Mouse (Mus musculus) splenic B cell, adult 2 months (primary cell): ENCODE data around the gene Rbms3.

Source experiments
- DNase-seq: peaks from one replicate; pipeline ENCODE4 v3.0.0-alpha.2; 2011; ENCODE audit warnings: low read depth, low spot score
- H3K27me3 ChIP-seq: 2 replicates; pipeline ENCODE4 v1.6.1; 2012; ENCODE audit warnings: mild to moderate bottlenecking, low read length, moderate library complexity, mixed read lengths; ENCODE audit not compliant: control insufficient read depth, poor library complexity, insufficient read depth, severe bottlenecking
- H3K36me3 ChIP-seq: 2 replicates; pipeline ENCODE4 v1.6.1; 2012; ENCODE audit warnings: mild to moderate bottlenecking, low read length, moderate library complexity, mixed read lengths; ENCODE audit not compliant: control insufficient read depth, poor library complexity, insufficient read depth, severe bottlenecking

Rbms3 gene

GRCm38 (mm10) chr9:117373164-117373741, 256.5 kb downstream of the Rbms3 start:
- Histone ChIP-seq H3K36me3 (no peaks in the 10 kb centered on the region), H3K27me3 (no peaks in the 10 kb centered on the region)
- no peak for DNase-seq

GRCm38 (mm10) chr9:117371980-117372379, 257.7 kb downstream of the Rbms3 start:
- Histone ChIP-seq H3K27me3 (no peaks in the 10 kb centered on the region), H3K36me3 (no peaks in the 10 kb centered on the region)
- DNase-seq, result no peak

GRCm38 (mm10) chr9:117370086-117370485, 259.6 kb downstream of the Rbms3 start:
- Histone ChIP-seq H3K27me3 (no peaks in the 10 kb centered on the region), H3K36me3 (no peaks in the 10 kb centered on the region)
- no peak for DNase-seq

- no peak for DNase-seq
- Histone ChIP-seq H3K36me3 (no peaks in the 10 kb centered on the region), H3K27me3 (no peaks in the 10 kb centered on the region)
Measured at GRCm38 (mm10) chr9:117368016-117368415, 261.7 kb downstream of the Rbms3 start.

- H3K27me3 ChIP-seq, result no peaks in the 10 kb centered on the region
- no peak for DNase-seq
- H3K36me3 ChIP-seq, result no peaks in the 10 kb centered on the region
Measured at GRCm38 (mm10) chr9:117364610-117365009, 265.1 kb downstream of the Rbms3 start.

- no peak for DNase-seq
- H3K36me3 ChIP-seq, result no peaks in the 10 kb centered on the region
- no peaks in the 10 kb centered on the region for H3K27me3 ChIP-seq
Measured at GRCm38 (mm10) chr9:117361431-117361830, 268.3 kb downstream of the Rbms3 start.

GRCm38 (mm10) chr9:117356764-117357442, 272.8 kb downstream of the Rbms3 start:
- no peaks in the 10 kb centered on the region for H3K27me3 ChIP-seq
- H3K36me3 ChIP-seq, result no peaks in the 10 kb centered on the region
- DNase-seq, result no peak

- no peaks in the 10 kb centered on the region for H3K36me3 ChIP-seq
- no peaks in the 10 kb centered on the region for H3K27me3 ChIP-seq
- DNase-seq, result no peak
Measured at GRCm38 (mm10) chr9:117355501-117355900, 274.2 kb downstream of the Rbms3 start.

GRCm38 (mm10) chr9:117342336-117342735, 287.4 kb downstream of the Rbms3 start:
- no peaks in the 10 kb centered on the region; the same call in 1 of the 2 replicates for H3K27me3 ChIP-seq
- DNase-seq, result no peak
- no peaks in the 10 kb centered on the region for H3K36me3 ChIP-seq

- no peaks in the 10 kb centered on the region for H3K27me3 ChIP-seq
- no peaks in the 10 kb centered on the region for H3K36me3 ChIP-seq
Measured at GRCm38 (mm10) chr9:117330681-117331080, 299.0 kb downstream of the Rbms3 start.

GRCm38 (mm10) chr9:117319271-117319670, 310.4 kb downstream of the Rbms3 start:
- no peaks in the 10 kb centered on the region for H3K36me3 ChIP-seq

More at GRCm38 (mm10) chr9:117330681-117331080, 299.0 kb downstream of the Rbms3 start:
- DNase-seq, result no peak

GRCm38 (mm10) chr9:117318461-117318860, 311.3 kb downstream of the Rbms3 start:
- DNase-seq, result no peak
- H3K36me3 ChIP-seq, result no peaks in the 10 kb centered on the region

More at GRCm38 (mm10) chr9:117319271-117319670, 310.4 kb downstream of the Rbms3 start:
- H3K27me3 ChIP-seq, result no peaks in the 10 kb centered on the region
- DNase-seq, result no peak

GRCm38 (mm10) chr9:117317251-117317650, 312.5 kb downstream of the Rbms3 start:
- Histone ChIP-seq H3K27me3 (no peaks in the 10 kb centered on the region), H3K36me3 (no peaks in the 10 kb centered on the region)
- DNase-seq, result no peak

More at GRCm38 (mm10) chr9:117318461-117318860, 311.3 kb downstream of the Rbms3 start:
- H3K27me3 ChIP-seq, result no peaks in the 10 kb centered on the region

GRCm38 (mm10) chr9:117313642-117314041, 316.1 kb downstream of the Rbms3 start:
- H3K27me3 ChIP-seq, result no peaks in the 10 kb centered on the region
- no peak for DNase-seq

GRCm38 (mm10) chr9:117309809-117310208, 319.9 kb downstream of the Rbms3 start:
- DNase-seq, result no peak
- Histone ChIP-seq H3K27me3 (no peaks in the 10 kb centered on the region), H3K36me3 (no peaks in the 10 kb centered on the region)

More at GRCm38 (mm10) chr9:117313642-117314041, 316.1 kb downstream of the Rbms3 start:
- no peaks in the 10 kb centered on the region for H3K36me3 ChIP-seq
